Mouse (Mus musculus): ENCODE measurements around the gene Lipt2. TPM values are rescaled to one million over a fixed set of nuclear protein-coding genes. Genes with fewer than 3 reads are reported as not detected.

Gene Lipt2
- polyA plus RNA-seq, 1 experiment, result 4.7 TPM

GRCm38 (mm10) chr7:100181614-100182013, 22.5 kb downstream of the Lipt2 start:
- H3K4me1 ChIP-seq (ENCODE audit: control insufficient read depth, insufficient read depth, low read length), result peaks cover 3% of the 10 kb centered on the region; the same call in 1 of the 2 replicates
- TF ChIP-seq POLR2A (IDR thresholded peaks at IDR 0.05; ENCODE audit: low read depth, low read length), result no peak
- TF ChIP-seq CTCF (IDR thresholded peaks at IDR 0.05; ENCODE audit: borderline replicate concordance, insufficient read depth, low read length), result no peak
- no peak overlapping the region for H3K4me3 ChIP-seq (ENCODE audit: insufficient read depth, low read length)
- no peak overlapping the region for H3K27ac ChIP-seq (ENCODE audit: insufficient read depth, low read length)

DNA sequence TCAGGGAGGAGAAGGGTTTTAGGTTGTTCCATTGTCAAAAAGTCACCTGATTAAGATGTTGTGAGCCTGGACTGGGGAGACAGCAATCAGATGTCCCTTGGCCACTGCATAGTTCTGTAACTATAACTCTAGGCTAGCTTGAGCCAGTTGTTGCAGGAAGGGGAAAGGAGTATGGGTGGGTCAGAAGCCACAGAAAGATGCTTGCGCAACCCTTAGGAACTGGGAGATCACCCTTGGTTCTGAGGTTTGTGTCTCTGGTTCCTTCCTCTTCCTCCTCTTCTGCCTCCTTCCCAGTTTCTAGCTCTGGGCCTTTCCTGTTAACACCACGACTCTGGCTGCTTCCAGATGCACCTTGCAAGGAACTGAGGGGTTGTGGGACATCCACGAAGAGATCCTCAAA, 23.3 kb downstream of the Lipt2 start:
- Histone ChIP-seq H3K4me3 (ENCODE audit: insufficient read depth, low read length) (no peak overlapping the region), H3K27ac (ENCODE audit: insufficient read depth, low read length) (no peak overlapping the region), H3K4me1 (ENCODE audit: control insufficient read depth, insufficient read depth, low read length) (peaks cover 3% of the 10 kb centered on the region; the same call in 1 of the 2 replicates)
- no peak for TF ChIP-seq CTCF (IDR thresholded peaks at IDR 0.05; ENCODE audit: borderline replicate concordance, insufficient read depth, low read length)

GRCm38 (mm10) chr7:100187601-100188000, 28.5 kb downstream of the Lipt2 start:
- H3K4me3 ChIP-seq (ENCODE audit: insufficient read depth, low read length), result no peak overlapping the region
- TF ChIP-seq POLR2A (IDR thresholded peaks at IDR 0.05; ENCODE audit: low read depth, low read length) (no peak), CTCF (IDR thresholded peaks at IDR 0.05; ENCODE audit: borderline replicate concordance, insufficient read depth, low read length) (peak; percentile 75; the same call in 1 of the 2 replicates)
- no peak overlapping the region for H3K27ac ChIP-seq (ENCODE audit: insufficient read depth, low read length)
- no peaks in the 10 kb centered on the region for H3K4me1 ChIP-seq (ENCODE audit: control insufficient read depth, insufficient read depth, low read length)

DNA sequence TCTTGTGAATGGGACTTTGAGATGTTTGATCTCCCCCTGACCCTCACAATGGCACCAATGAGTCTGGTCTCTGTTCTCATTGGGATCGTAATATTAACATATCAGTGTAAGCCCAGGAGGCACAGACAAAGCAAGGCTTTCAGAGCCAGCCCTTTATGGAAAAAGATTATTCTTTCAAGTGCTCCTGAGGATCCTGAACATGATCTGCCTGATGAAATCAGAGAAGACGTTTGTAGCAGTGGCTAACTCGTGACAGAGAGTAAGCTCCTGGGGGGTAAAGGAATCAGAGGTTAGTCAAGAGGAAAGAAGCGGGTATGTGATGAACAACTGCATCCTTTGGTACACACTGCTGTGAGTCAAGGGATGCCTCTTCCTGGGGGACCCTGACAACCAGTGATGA, 31.1 kb downstream of the Lipt2 start:
- TF ChIP-seq POLR2A (IDR thresholded peaks at IDR 0.05; ENCODE audit: low read depth, low read length), result no peak
- TF ChIP-seq CTCF (IDR thresholded peaks at IDR 0.05; ENCODE audit: borderline replicate concordance, insufficient read depth, low read length), result no peak
- no peak overlapping the region for H3K4me3 ChIP-seq (ENCODE audit: insufficient read depth, low read length)
- H3K4me1 ChIP-seq (ENCODE audit: control insufficient read depth, insufficient read depth, low read length), result no peaks in the 10 kb centered on the region
- no peak overlapping the region for H3K27ac ChIP-seq (ENCODE audit: insufficient read depth, low read length)

DNA sequence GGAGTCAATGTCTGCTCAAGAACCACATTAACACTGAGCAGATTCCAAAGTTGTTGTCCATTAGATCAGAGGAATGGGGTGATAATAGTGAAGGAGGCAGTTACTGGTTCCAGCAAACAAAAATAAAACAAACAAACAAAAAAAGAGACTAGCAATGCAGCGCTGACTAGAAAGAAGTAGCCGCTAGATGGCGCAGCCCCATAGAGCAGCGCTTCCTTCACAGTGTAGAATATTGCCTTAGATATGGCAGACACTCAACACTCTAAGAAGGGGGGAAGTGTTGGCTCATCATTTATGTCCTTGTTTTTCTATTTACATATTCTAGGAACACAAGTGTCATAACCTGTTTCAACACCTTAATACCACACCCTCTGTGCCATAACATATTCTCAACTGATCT, 31.7 kb downstream of the Lipt2 start:
- Histone ChIP-seq H3K4me1 (ENCODE audit: control insufficient read depth, insufficient read depth, low read length) (no peaks in the 10 kb centered on the region), H3K27ac (ENCODE audit: insufficient read depth, low read length) (no peak overlapping the region), H3K4me3 (ENCODE audit: insufficient read depth, low read length) (no peak overlapping the region)
- TF ChIP-seq CTCF (IDR thresholded peaks at IDR 0.05; ENCODE audit: borderline replicate concordance, insufficient read depth, low read length) (peak; percentile 46; the same call in 1 of the 2 replicates), POLR2A (IDR thresholded peaks at IDR 0.05; ENCODE audit: low read depth, low read length) (no peak)

- no peak for TF ChIP-seq POLR2A (IDR thresholded peaks at IDR 0.05; ENCODE audit: low read depth, low read length)
- no peak for TF ChIP-seq CTCF (IDR thresholded peaks at IDR 0.05; ENCODE audit: borderline replicate concordance, insufficient read depth, low read length)
- no peak overlapping the region for H3K4me3 ChIP-seq (ENCODE audit: insufficient read depth, low read length)
- no peak overlapping the region for H3K27ac ChIP-seq (ENCODE audit: insufficient read depth, low read length)
- no peaks in the 10 kb centered on the region for H3K4me1 ChIP-seq (ENCODE audit: control insufficient read depth, insufficient read depth, low read length)
Observed at GRCm38 (mm10) chr7:100201191-100201590, 42.1 kb downstream of the Lipt2 start.

- Histone ChIP-seq H3K4me1 (ENCODE audit: control insufficient read depth, insufficient read depth, low read length) (no peaks in the 10 kb centered on the region), H3K27ac (ENCODE audit: insufficient read depth, low read length) (no peak overlapping the region), H3K4me3 (ENCODE audit: insufficient read depth, low read length) (no peak overlapping the region)
- TF ChIP-seq POLR2A (IDR thresholded peaks at IDR 0.05; ENCODE audit: low read depth, low read length), result no peak
Observed at GRCm38 (mm10) chr7:100203616-100204015, 44.5 kb downstream of the Lipt2 start.

GRCm38 (mm10) chr7:100204871-100205270, 45.8 kb downstream of the Lipt2 start:
- Histone ChIP-seq H3K27ac (ENCODE audit: insufficient read depth, low read length) (no peak overlapping the region), H3K4me3 (ENCODE audit: insufficient read depth, low read length) (no peak overlapping the region), H3K4me1 (ENCODE audit: control insufficient read depth, insufficient read depth, low read length) (no peaks in the 10 kb centered on the region)
- no peak for TF ChIP-seq POLR2A (IDR thresholded peaks at IDR 0.05; ENCODE audit: low read depth, low read length)
- TF ChIP-seq CTCF (IDR thresholded peaks at IDR 0.05; ENCODE audit: borderline replicate concordance, insufficient read depth, low read length), result no peak

DNA sequence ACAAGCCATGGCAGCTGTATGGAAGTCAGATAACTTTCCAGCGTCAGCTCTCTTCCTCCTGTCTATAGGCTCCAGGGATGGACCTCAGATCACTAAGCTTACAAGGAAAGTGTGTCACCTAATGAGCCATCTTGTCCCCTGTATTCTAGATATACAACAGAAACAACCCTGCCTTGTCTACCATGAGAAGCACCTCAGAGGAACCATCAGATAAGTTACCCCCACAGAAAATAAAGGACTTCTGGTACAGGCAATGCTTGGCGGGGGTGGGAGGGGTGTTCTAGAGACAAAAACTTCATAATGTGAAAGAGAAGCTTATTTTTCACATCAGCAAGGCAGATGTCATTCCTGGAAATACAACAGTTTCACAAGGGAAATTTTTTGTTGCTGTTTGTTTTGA, 47.1 kb downstream of the Lipt2 start:
- Histone ChIP-seq H3K4me3 (ENCODE audit: insufficient read depth, low read length) (no peak overlapping the region), H3K27ac (ENCODE audit: insufficient read depth, low read length) (no peak overlapping the region), H3K4me1 (ENCODE audit: control insufficient read depth, insufficient read depth, low read length) (no peaks in the 10 kb centered on the region)
- TF ChIP-seq CTCF (IDR thresholded peaks at IDR 0.05; ENCODE audit: borderline replicate concordance, insufficient read depth, low read length) (no peak), POLR2A (IDR thresholded peaks at IDR 0.05; ENCODE audit: low read depth, low read length) (no peak)

- H3K4me1 ChIP-seq (ENCODE audit: control insufficient read depth, insufficient read depth, low read length), result no peaks in the 10 kb centered on the region
- no peak overlapping the region for H3K27ac ChIP-seq (ENCODE audit: insufficient read depth, low read length)
- no peak overlapping the region for H3K4me3 ChIP-seq (ENCODE audit: insufficient read depth, low read length)
- TF ChIP-seq CTCF (IDR thresholded peaks at IDR 0.05; ENCODE audit: borderline replicate concordance, insufficient read depth, low read length), result no peak
- TF ChIP-seq POLR2A (IDR thresholded peaks at IDR 0.05; ENCODE audit: low read depth, low read length), result no peak
Observed at GRCm38 (mm10) chr7:100207886-100208285, 48.8 kb downstream of the Lipt2 start.

Other genes starting within 250 kb of the Lipt2 start
- gene Rnf169, start 178.8 kb upstream of the Lipt2 start, polyA plus RNA-seq (2011; ENCODE audit: insufficient read length, low read depth, missing spikeins), result 22.8 and 24.3 TPM in 2 replicates
- gene Chrdl2, start 153.1 kb upstream of the Lipt2 start, polyA plus RNA-seq (2011; ENCODE audit: insufficient read length, low read depth, missing spikeins), result not detected in 2 replicates
- 19.6 and 25.6 TPM in 2 replicates for gene Pold3, start 37.7 kb upstream of the Lipt2 start, polyA plus RNA-seq (2011; ENCODE audit: insufficient read length, low read depth, missing spikeins)
- not detected in 2 replicates for gene Kcne3, start 17.2 kb downstream of the Lipt2 start, polyA plus RNA-seq (2011; ENCODE audit: insufficient read length, low read depth, missing spikeins)
- gene Pgm2l1, start 68.1 kb downstream of the Lipt2 start, polyA plus RNA-seq (2011; ENCODE audit: insufficient read length, low read depth, missing spikeins), result 8.4 and 8.6 TPM in 2 replicates
- 91.9 and 100 TPM in 2 replicates for gene P4ha3, start 126.2 kb downstream of the Lipt2 start, polyA plus RNA-seq (2011; ENCODE audit: insufficient read length, low read depth, missing spikeins)
- gene C2cd3, start 213.0 kb downstream of the Lipt2 start, polyA plus RNA-seq (2011; ENCODE audit: insufficient read length, low read depth, missing spikeins), result 16.2 and 24.4 TPM in 2 replicates
- 95.1 and 117 TPM in 2 replicates for gene Ppme1, start 213.0 kb downstream of the Lipt2 start, polyA plus RNA-seq (2011; ENCODE audit: insufficient read length, low read depth, missing spikeins)